Mouse (Mus musculus): ENCODE data around the gene Il2rg. TPM values are rescaled to one million over a fixed set of nuclear protein-coding genes. Genes with fewer than 3 reads are reported as not detected.

Il2rg gene
- polyA plus RNA-seq, 1 experiment from 2014 or later, result 4.3 TPM

- H3K27me3 ChIP-seq (ENCODE audit: control insufficient read depth, insufficient read depth, low read length), result no peaks in the 10 kb centered on the region
- 27% methylated on average over 6 of the region's 6 CpGs for WGBS
- no peak overlapping the region for H3K27ac ChIP-seq (ENCODE audit: low read depth, low read length)
- H3K9me3 ChIP-seq (ENCODE audit: control insufficient read depth, low read length), result no peaks in the 10 kb centered on the region
- peak; percentile 22; the same call in 1 of the 2 replicates for ATAC-seq (ENCODE audit: low FRiP score)
- peak overlapping the region; percentile 44 for H3K9ac ChIP-seq (ENCODE audit: low read length)
- no peaks in the 10 kb centered on the region; the same call in 1 of the 2 replicates for H3K4me1 ChIP-seq (ENCODE audit: control insufficient read depth, insufficient read depth, low read length)
- no peaks in the 10 kb centered on the region; the same call in 1 of the 2 replicates for H3K36me3 ChIP-seq (ENCODE audit: control insufficient read depth, insufficient read depth, low read length)
- peak; percentile 85 for DNase-seq (ENCODE audit: low spot score, missing footprints)
- H3K4me2 ChIP-seq, result peak overlapping the region; percentile 37
- peak overlapping the region; percentile 52 for H3K4me3 ChIP-seq (ENCODE audit: low read depth, low read length)
These were observed 5.4 kb upstream of the Il2rg start for GRCm38 (mm10) chrX:101273410-101273809.

- no peaks in the 10 kb centered on the region for H3K9me3 ChIP-seq (ENCODE audit: control insufficient read depth, low read length)
- DNase-seq (ENCODE audit: low spot score, missing footprints) (no peak), ATAC-seq (ENCODE audit: low FRiP score) (no peak)
- H3K9ac ChIP-seq (ENCODE audit: low read length), result no peak within 1 kb of the TSS
- no peak within 1 kb of the TSS for H3K4me2 ChIP-seq
- no peak within 1 kb of the TSS for H3K4me3 ChIP-seq (ENCODE audit: low read depth, low read length)
- H3K27ac ChIP-seq (ENCODE audit: low read depth, low read length), result no peak within 1 kb of the TSS
- 65% methylated on average over 3 of the region's 3 CpGs for WGBS
- no peaks in the 10 kb centered on the region for H3K27me3 ChIP-seq (ENCODE audit: control insufficient read depth, insufficient read depth, low read length)
- H3K36me3 ChIP-seq (ENCODE audit: control insufficient read depth, insufficient read depth, low read length), result no peaks in the 10 kb centered on the region
- H3K4me1 ChIP-seq (ENCODE audit: control insufficient read depth, insufficient read depth, low read length), result no peaks in the 10 kb centered on the region
These were observed 685 bp upstream of the Il2rg start, which contains the start of gene Gm20489 for GRCm38 (mm10) chrX:101268755-101269124. Gene Gm20489 (minus strand): TSS chrX:101269023.

- DNase-seq (ENCODE audit: low spot score, missing footprints) (no peak), ATAC-seq (ENCODE audit: low FRiP score) (no peak)
- Histone ChIP-seq H3K4me1 (ENCODE audit: control insufficient read depth, insufficient read depth, low read length) (no peaks in the 10 kb centered on the region), H3K9ac (ENCODE audit: low read length) (no peak overlapping the region), H3K36me3 (ENCODE audit: control insufficient read depth, insufficient read depth, low read length) (no peaks in the 10 kb centered on the region), H3K4me2 (no peak overlapping the region), H3K27me3 (ENCODE audit: control insufficient read depth, insufficient read depth, low read length) (no peaks in the 10 kb centered on the region), H3K4me3 (ENCODE audit: low read depth, low read length) (no peak overlapping the region), H3K9me3 (ENCODE audit: control insufficient read depth, low read length) (no peaks in the 10 kb centered on the region), H3K27ac (ENCODE audit: low read depth, low read length) (no peak overlapping the region)
- 94% methylated on average over 6 of the region's 6 CpGs for WGBS
These were observed 1.4 kb downstream of the Il2rg start for GRCm38 (mm10) chrX:101266631-101267030.

DNA sequence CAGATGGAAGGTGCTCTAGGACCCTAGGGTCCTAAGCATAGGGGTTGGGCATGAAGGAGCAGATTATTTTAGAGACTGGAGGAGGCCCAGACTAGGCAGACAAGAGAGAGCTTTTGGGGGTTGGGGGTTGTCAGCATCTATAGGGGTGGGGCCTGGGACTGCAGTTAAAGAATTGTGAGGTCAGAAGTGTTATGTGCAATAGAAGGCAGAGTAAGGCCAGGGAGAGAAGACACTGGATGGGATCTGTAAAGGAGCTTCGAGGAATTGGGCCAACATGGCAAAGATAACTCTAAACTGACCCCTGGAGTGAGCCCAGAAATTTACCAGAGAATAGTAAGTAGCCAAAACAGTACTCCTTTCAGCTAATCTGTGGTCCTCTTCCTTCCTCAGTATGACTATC lies 4.2 kb downstream of the Il2rg start, which contains the start of gene Gm614:
TSS of gene Gm614 (minus strand) at position 101 of the 400 bp plus-strand sequence.
- 85% methylated on average over 1 of the region's 1 CpGs for WGBS
- no peak within 1 kb of the TSS for H3K4me2 ChIP-seq
- no peak within 1 kb of the TSS for H3K27ac ChIP-seq (ENCODE audit: low read depth, low read length)
- DNase-seq (ENCODE audit: low spot score, missing footprints) (no peak), ATAC-seq (ENCODE audit: low FRiP score) (no peak)
- no peak within 1 kb of the TSS for H3K4me3 ChIP-seq (ENCODE audit: low read depth, low read length)
- H3K27me3 ChIP-seq (ENCODE audit: control insufficient read depth, insufficient read depth, low read length), result no peaks in the 10 kb centered on the region
- no peaks in the 10 kb centered on the region for H3K9me3 ChIP-seq (ENCODE audit: control insufficient read depth, low read length)
- no peak within 1 kb of the TSS for H3K9ac ChIP-seq (ENCODE audit: low read length)
- H3K4me1 ChIP-seq (ENCODE audit: control insufficient read depth, insufficient read depth, low read length), result peaks cover 3% of the 10 kb centered on the region
- no peaks in the 10 kb centered on the region for H3K36me3 ChIP-seq (ENCODE audit: control insufficient read depth, insufficient read depth, low read length)

GRCm38 (mm10) chrX:101260441-101261325 lies 7.4 kb downstream of the Il2rg start:
- H3K27me3 ChIP-seq (ENCODE audit: control insufficient read depth, insufficient read depth, low read length), result no peaks in the 10 kb centered on the region
- DNase-seq (ENCODE audit: low spot score, missing footprints) (peak; percentile 85), ATAC-seq (ENCODE audit: low FRiP score) (peak; percentile 85)
- H3K9ac ChIP-seq (ENCODE audit: low read length), result peak overlapping the region; percentile 27; the same call in 1 of the 2 replicates
- WGBS, result 19% methylated on average over 11 of the region's 13 CpGs
- H3K4me1 ChIP-seq (ENCODE audit: control insufficient read depth, insufficient read depth, low read length), result peaks cover 3% of the 10 kb centered on the region
- no peak overlapping the region for H3K4me3 ChIP-seq (ENCODE audit: low read depth, low read length)
- no peaks in the 10 kb centered on the region for H3K36me3 ChIP-seq (ENCODE audit: control insufficient read depth, insufficient read depth, low read length)
- H3K4me2 ChIP-seq, result no peak overlapping the region; the same call in 1 of the 2 replicates
- peak overlapping the region; percentile 37 for H3K27ac ChIP-seq (ENCODE audit: low read depth, low read length)
- H3K9me3 ChIP-seq (ENCODE audit: control insufficient read depth, low read length), result no peaks in the 10 kb centered on the region

GRCm38 (mm10) chrX:101256603-101257002 lies 11.5 kb downstream of the Il2rg start:
- WGBS, result 82% methylated on average over 13 of the region's 13 CpGs
- Histone ChIP-seq H3K27ac (ENCODE audit: low read depth, low read length) (no peak overlapping the region), H3K27me3 (ENCODE audit: control insufficient read depth, insufficient read depth, low read length) (no peaks in the 10 kb centered on the region), H3K9me3 (ENCODE audit: control insufficient read depth, low read length) (no peaks in the 10 kb centered on the region), H3K36me3 (ENCODE audit: control insufficient read depth, insufficient read depth, low read length) (no peaks in the 10 kb centered on the region), H3K9ac (ENCODE audit: low read length) (no peak overlapping the region), H3K4me3 (ENCODE audit: low read depth, low read length) (no peak overlapping the region), H3K4me1 (ENCODE audit: control insufficient read depth, insufficient read depth, low read length) (peaks cover 3% of the 10 kb centered on the region), H3K4me2 (no peak overlapping the region)
- ATAC-seq (ENCODE audit: low FRiP score) (no peak), DNase-seq (ENCODE audit: low spot score, missing footprints) (no peak)

GRCm38 (mm10) chrX:101254740-101255139 lies 13.3 kb downstream of the Il2rg start:
- Histone ChIP-seq H3K27ac (ENCODE audit: low read depth, low read length) (no peak overlapping the region), H3K9me3 (ENCODE audit: control insufficient read depth, low read length) (no peaks in the 10 kb centered on the region), H3K36me3 (ENCODE audit: control insufficient read depth, insufficient read depth, low read length) (no peaks in the 10 kb centered on the region), H3K4me1 (ENCODE audit: control insufficient read depth, insufficient read depth, low read length) (no peaks in the 10 kb centered on the region), H3K27me3 (ENCODE audit: control insufficient read depth, insufficient read depth, low read length) (no peaks in the 10 kb centered on the region), H3K4me2 (peak overlapping the region; percentile 75), H3K9ac (ENCODE audit: low read length) (peak overlapping the region; percentile 54), H3K4me3 (ENCODE audit: low read depth, low read length) (peak overlapping the region; percentile 49)
- peak; percentile 86 for DNase-seq (ENCODE audit: low spot score, missing footprints)
- ATAC-seq (ENCODE audit: low FRiP score), result peak; percentile 9; the same call in 1 of the 2 replicates
- WGBS, result 7% methylated on average over 26 of the region's 26 CpGs

- Histone ChIP-seq H3K4me2 (peak within 1 kb of the TSS; percentile 75), H3K36me3 (ENCODE audit: control insufficient read depth, insufficient read depth, low read length) (no peaks in the 10 kb centered on the region), H3K9ac (ENCODE audit: low read length) (peak within 1 kb of the TSS; percentile 54), H3K4me1 (ENCODE audit: control insufficient read depth, insufficient read depth, low read length) (no peaks in the 10 kb centered on the region), H3K9me3 (ENCODE audit: control insufficient read depth, low read length) (no peaks in the 10 kb centered on the region), H3K27me3 (ENCODE audit: control insufficient read depth, insufficient read depth, low read length) (no peaks in the 10 kb centered on the region), H3K27ac (ENCODE audit: low read depth, low read length) (no peak within 1 kb of the TSS), H3K4me3 (ENCODE audit: low read depth, low read length) (peak within 1 kb of the TSS; percentile 49)
- DNase-seq (ENCODE audit: low spot score, missing footprints) (peak; percentile 97), ATAC-seq (ENCODE audit: low FRiP score) (peak; percentile 90)
- WGBS, result 21% methylated on average over 47 of the region's 47 CpGs
These were observed 13.9 kb downstream of the Il2rg start, which contains the start of gene Foxo4 for GRCm38 (mm10) chrX:101253952-101254729. Gene Foxo4 (plus strand): TSS chrX:101254528.

Measured in midbrain, embryonic 11.5 days (tissue).